Mouse (Mus musculus): ENCODE measurements around the gene Blm.
"Not testable (repeated sequence)": the region's sequence is repeated elsewhere in the genome, so short reads cannot be mapped to it uniquely, and the experiment has no call there.

The Blm gene

GRCm38 (mm10) chr7:80534291-80535008 lies 469 bp downstream of the Blm start:
- DNase-seq (ENCODE audit: low read depth, low spot score), result peak; percentile 71

- DNase-seq (ENCODE audit: low read depth, low spot score), result no peak
Measured at GRCm38 (mm10) chr7:80531087-80531486, 3.8 kb downstream of the Blm start.

GRCm38 (mm10) chr7:80530646-80531045 lies 4.3 kb downstream of the Blm start:
- no peak for DNase-seq (ENCODE audit: low read depth, low spot score)

- peak; percentile 53 for DNase-seq (ENCODE audit: low read depth, low spot score)
Measured at GRCm38 (mm10) chr7:80526698-80527097, 8.2 kb downstream of the Blm start.

- DNase-seq (ENCODE audit: low read depth, low spot score), result no peak
Measured at GRCm38 (mm10) chr7:80512408-80513085, 22.4 kb downstream of the Blm start.

- DNase-seq (ENCODE audit: low read depth, low spot score), result not testable (repeated sequence)
Measured at GRCm38 (mm10) chr7:80507697-80508096, 27.2 kb downstream of the Blm start.

- DNase-seq (ENCODE audit: low read depth, low spot score), result no peak
Measured at GRCm38 (mm10) chr7:80506007-80506406, 28.9 kb downstream of the Blm start.

- DNase-seq (ENCODE audit: low read depth, low spot score), result no peak
Measured at GRCm38 (mm10) chr7:80504920-80505319, 30.0 kb downstream of the Blm start.

- no peak for DNase-seq (ENCODE audit: low read depth, low spot score)
Measured at GRCm38 (mm10) chr7:80501006-80501405, 33.9 kb downstream of the Blm start.

- DNase-seq (ENCODE audit: low read depth, low spot score), result no peak
Measured at GRCm38 (mm10) chr7:80500099-80500498, 34.8 kb downstream of the Blm start.

GRCm38 (mm10) chr7:80499190-80499962 lies 35.5 kb downstream of the Blm start:
- DNase-seq (ENCODE audit: low read depth, low spot score), result peak; percentile 74

- no peak for DNase-seq (ENCODE audit: low read depth, low spot score)
Measured at GRCm38 (mm10) chr7:80496656-80497055, 38.3 kb downstream of the Blm start.

- DNase-seq (ENCODE audit: low read depth, low spot score), result no peak
Measured at GRCm38 (mm10) chr7:80495210-80495609, 39.7 kb downstream of the Blm start.

GRCm38 (mm10) chr7:80491995-80492394 lies 42.9 kb downstream of the Blm start:
- no peak for DNase-seq (ENCODE audit: low read depth, low spot score)

- peak; percentile 79 for DNase-seq (ENCODE audit: low read depth, low spot score)
Measured at GRCm38 (mm10) chr7:80491086-80491485, 43.8 kb downstream of the Blm start.

- DNase-seq (ENCODE audit: low read depth, low spot score), result no peak
Measured at GRCm38 (mm10) chr7:80490351-80490750, 44.6 kb downstream of the Blm start.

GRCm38 (mm10) chr7:80489445-80489844 lies 45.5 kb downstream of the Blm start:
- DNase-seq (ENCODE audit: low read depth, low spot score), result no peak

- no peak for DNase-seq (ENCODE audit: low read depth, low spot score)
Measured at GRCm38 (mm10) chr7:80487239-80487638, 47.7 kb downstream of the Blm start.

GRCm38 (mm10) chr7:80480097-80480496 lies 54.8 kb downstream of the Blm start:
- no peak for DNase-seq (ENCODE audit: low read depth, low spot score)

GRCm38 (mm10) chr7:80473837-80474236 lies 61.1 kb downstream of the Blm start:
- DNase-seq (ENCODE audit: low read depth, low spot score), result no peak

- no peak for DNase-seq (ENCODE audit: low read depth, low spot score)
Measured at GRCm38 (mm10) chr7:80468851-80469250, 66.1 kb downstream of the Blm start.

GRCm38 (mm10) chr7:80467334-80467733 lies 67.6 kb downstream of the Blm start:
- no peak for DNase-seq (ENCODE audit: low read depth, low spot score)
